Mouse (Mus musculus) intestine, embryonic 14.5 days (tissue): Measurements from ENCODE around the gene Gm6710. TPM values are rescaled to one million over a fixed set of nuclear protein-coding genes. Genes with fewer than 3 reads are reported as not detected.
"Not testable (repeated sequence)": the region's sequence is repeated elsewhere in the genome, so short reads cannot be mapped to it uniquely, and the experiment has no call there.

ENCODE experiments used
- ATAC-seq: fragments of 200-750 bp; cut with Nextera tagmentation; replicated peaks from 2 replicates; pipeline ENCODE4 v1.8.0; 2017; ENCODE audit warnings: low read depth, moderate number of reproducible peaks, moderate TSS enrichment, moderate library complexity; ENCODE audit not compliant: low FRiP score, low TSS enrichment
- DNase-seq: peaks from one replicate; pipeline ENCODE4 v3.0.0-alpha.2; 2018; ENCODE audit warnings: low spot score
- H3K27ac ChIP-seq: fragments of 300-500 bp; sonication (generic); 2 replicates; pipeline ENCODE4 v1.5.1; 2014; ENCODE audit warnings: low read depth, mild to moderate bottlenecking, control low read depth
- H3K27me3 ChIP-seq: fragments of 300-500 bp; sonication (generic); replicated peaks from 2 replicates; pipeline ENCODE4 v1.6.1; 2014; ENCODE audit warnings: low read length, control low read depth; ENCODE audit not compliant: control insufficient read depth, insufficient read depth
- H3K36me3 ChIP-seq: fragments of 300-500 bp; sonication (generic); 2 replicates; pipeline ENCODE4 v1.6.1; 2014; ENCODE audit warnings: low read length, control low read depth; ENCODE audit not compliant: control insufficient read depth, insufficient read depth
- H3K4me1 ChIP-seq: fragments of 300-500 bp; sonication (generic); replicated peaks from 2 replicates; pipeline ENCODE4 v1.6.1; 2014; ENCODE audit warnings: low read length, control low read depth, mixed read lengths; ENCODE audit not compliant: control insufficient read depth, insufficient read depth
- H3K4me2 ChIP-seq: fragments of 300-500 bp; sonication (generic); 2 replicates; pipeline ENCODE4 v1.6.1; 2014; ENCODE audit warnings: low read length
- H3K4me3 ChIP-seq: fragments of 300-500 bp; sonication (generic); 2 replicates; pipeline ENCODE4 v1.5.1; 2014; ENCODE audit warnings: low read depth, low read length, control low read depth, mixed read lengths
- H3K9ac ChIP-seq: fragments of 300-500 bp; sonication (generic); 2 replicates; pipeline ENCODE4 v1.6.1; 2014; ENCODE audit warnings: mild to moderate bottlenecking, low read length
- H3K9me3 ChIP-seq: fragments of 300-500 bp; sonication (generic); 2 replicates; pipeline ENCODE4 v1.6.1; 2016; ENCODE audit warnings: low read length, control low read depth; ENCODE audit not compliant: control insufficient read depth
- WGBS: fragments of 180-500 bp; shearing (Covaris S2); extraction: QIAGEN DNeasy Blood & Tissue Kit; methylation state at CpG from one replicate; pipeline ENCODE4 v1.1.7; 2014; 5-methylcytosine and 5-hydroxymethylcytosine counted together
- polyA plus RNA-seq: library from polyadenylated mRNA; unstranded; fragments of >200 nt; fragmentation: Nextera tagmentation; extraction: Ambion mirVana; gene quantifications from 2 replicates; pipeline ENCODE4 v1.2.1, GENCODE M21; 2014

The Gm6710 gene
- polyA plus RNA-seq = 17.5 and 20.5 TPM in 2 replicates

DNA sequence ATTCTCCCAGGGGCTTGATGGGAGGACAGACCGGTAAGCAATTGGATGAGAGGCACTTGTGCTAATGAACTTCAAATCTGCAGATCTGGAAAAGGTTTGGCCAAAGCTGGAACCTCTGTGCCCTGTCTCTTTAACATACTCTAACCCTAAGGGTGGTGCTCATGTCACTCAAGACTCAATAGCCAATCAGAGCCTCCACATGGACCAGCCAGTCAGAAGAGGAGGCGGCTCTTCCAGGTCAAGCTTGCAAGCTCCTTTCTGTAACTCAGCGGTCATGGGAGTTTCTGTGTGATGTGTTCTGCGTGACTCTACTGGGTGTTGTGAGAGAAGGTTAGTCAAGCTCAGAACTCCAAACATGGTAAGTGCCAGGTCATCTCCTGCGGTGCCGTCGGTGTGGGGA lies at the start of gene Gm6710:
Gene Gm6710, plus strand, starts transcription at position 196 of the 400 bp plus-strand sequence.
- H3K9me3 ChIP-seq, H3K4me3 ChIP-seq, H3K27ac ChIP-seq, H3K9ac ChIP-seq, ATAC-seq, H3K36me3 ChIP-seq, DNase-seq, H3K4me2 ChIP-seq, H3K27me3 ChIP-seq, H3K4me1 ChIP-seq: not testable (repeated sequence)
- no CpG with 5 or more reads among the region's 7 CpGs for WGBS

Other genes starting within 250 kb of the Gm6710 start
- not detected in 2 replicates for gene Gm11007, start 225.2 kb upstream of the Gm6710 start, polyA plus RNA-seq
- gene Zfp969, start 165.6 kb upstream of the Gm6710 start, polyA plus RNA-seq = 20.8 and 45.5 TPM in 2 replicates
- gene Gm2007, start 127.7 kb upstream of the Gm6710 start, polyA plus RNA-seq = not detected in 2 replicates
- 5.3 and 6.6 TPM in 2 replicates for gene Gm14288, start 68.1 kb upstream of the Gm6710 start, polyA plus RNA-seq
- gene Zfp966, start 61.9 kb downstream of the Gm6710 start, polyA plus RNA-seq = 3.6 and 4.1 TPM in 2 replicates
- 26.7 and 27.9 TPM in 2 replicates for gene Gm2026, start 96.1 kb downstream of the Gm6710 start, polyA plus RNA-seq